In the genomic region with DNA sequence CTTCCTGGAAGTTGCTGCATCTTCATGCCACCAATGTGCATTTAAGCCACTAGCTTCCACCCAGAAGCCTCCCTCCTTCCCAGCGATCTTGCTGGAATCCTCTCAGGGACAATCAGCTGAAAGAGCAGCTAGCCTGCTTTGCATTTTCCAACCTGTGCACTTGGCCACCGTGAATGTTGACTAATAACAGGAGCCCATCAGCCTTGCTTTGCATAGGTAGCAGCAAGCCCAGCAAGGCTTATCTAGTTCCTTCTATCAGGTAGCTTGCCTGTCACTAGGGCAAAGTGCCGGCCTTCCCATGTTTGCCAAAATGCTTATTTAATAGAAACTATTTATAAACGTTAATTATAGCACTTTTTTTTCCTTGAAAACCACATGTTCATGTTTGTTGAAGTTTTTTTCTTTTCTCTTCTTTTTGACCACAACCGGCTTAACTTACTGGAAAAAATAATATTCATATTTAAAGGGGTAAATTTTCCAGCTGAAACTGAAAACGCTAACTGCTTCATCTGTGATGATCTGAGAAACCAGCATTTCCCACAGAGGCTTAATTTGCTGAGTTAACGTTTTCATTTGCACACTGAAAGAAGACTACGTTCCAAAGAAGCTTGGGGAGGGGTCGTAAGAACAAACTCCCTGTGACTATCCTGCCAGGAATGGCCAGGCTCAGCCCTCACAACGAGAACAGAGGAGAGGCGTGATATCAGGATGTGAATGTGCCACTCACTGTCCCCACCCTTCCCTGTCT, we compare ENCODE assay signal across 26 mouse cellular contexts. TPM values are rescaled to one million over a fixed set of nuclear protein-coding genes. Genes with fewer than 3 reads are reported as not detected.
"Had no signal": no experiment of that assay in that cellular context is flagged by ENCODE, and none has a peak within 500 bp of the region (broad histone marks: within the 10 kb centered on the region; RNA-seq: fewer than 3 reads in every experiment).

No protein-coding gene starts in this region.

- H3K4me1 ChIP-seq: liver, embryonic 15.5 days; lung, embryonic 15.5 days; megakaryocyte, embryonic 14.5 days; neural tube, embryonic 12.5 days had no signal

- H3K9ac ChIP-seq: liver, embryonic 15.5 days; liver, postnatal 0 days; lung, embryonic 15.5 days; midbrain, embryonic 13.5 days; midbrain, embryonic 15.5 days; neural tube, embryonic 12.5 days had no signal

- H3K9me3 ChIP-seq: liver, embryonic 15.5 days; lung, embryonic 15.5 days; midbrain, embryonic 13.5 days; midbrain, embryonic 15.5 days; neural tube, embryonic 12.5 days had no signal

- ATAC-seq: liver, postnatal 0 days; lung, postnatal 0 days; midbrain, embryonic 13.5 days; midbrain, embryonic 15.5 days had no signal

- H3K27me3 ChIP-seq: lung, embryonic 15.5 days; midbrain, embryonic 13.5 days; midbrain, embryonic 15.5 days; neural tube, embryonic 12.5 days had no signal

- H3K27ac ChIP-seq: liver, embryonic 15.5 days; lung, embryonic 15.5 days; macrophage; midbrain, embryonic 13.5 days; midbrain, embryonic 15.5 days; neural tube, embryonic 12.5 days had no signal

- H3K4me2 ChIP-seq: liver, embryonic 15.5 days; lung, embryonic 15.5 days; midbrain, embryonic 11.5 days; midbrain, embryonic 13.5 days; midbrain, embryonic 15.5 days; neural tube, embryonic 12.5 days had no signal

- H3K4me3 ChIP-seq: liver, embryonic 15.5 days; lung, embryonic 15.5 days; megakaryocyte, embryonic 14.5 days; midbrain, embryonic 13.5 days; midbrain, embryonic 15.5 days; neural tube, embryonic 12.5 days had no signal

- DNase-seq: liver, postnatal 0 days; lung, adult 2 months; lung, postnatal 14 days; lung, postnatal 36 days; right cerebral cortex, postnatal 14 days; right cerebral cortex, postnatal 4 days; spleen, adult 18-20 months; thymus, adult 18-20 months; thymus, postnatal 14 days; thymus, postnatal 36 days had no signal

- H3K36me3 ChIP-seq: liver, embryonic 15.5 days; lung, embryonic 15.5 days; midbrain, embryonic 13.5 days; midbrain, embryonic 15.5 days; neural tube, embryonic 12.5 days had no signal

RNA-seq across cellular contexts. Expression of gene Il21, which starts 3.2 kb away (rescaled TPM):
- total RNA-seq: megakaryocyte progenitor cell, adult 5-6 weeks; midbrain, postnatal 0 days; monocyte, adult 5-6 weeks had no signal
- polyA plus RNA-seq: liver, embryonic 15.5 days; liver, postnatal 0 days; lung, adult 2 months; lung, embryonic 15.5 days; lung, postnatal 0 days; macrophage; midbrain, embryonic 11.5 days; midbrain, embryonic 15.5 days; midbrain, postnatal 0 days; neural tube, embryonic 12.5 days; neural tube, embryonic 14.5 days; small intestine, adult 2 months; stomach, embryonic 14.5 days; stomach, embryonic 16.5 days had no signal
